Mouse (Mus musculus) ES-E14 (cell line): ENCODE results near the gene Gpr89. TPM values are rescaled to one million over a fixed set of nuclear protein-coding genes. Genes with fewer than 3 reads are reported as not detected.
A peak's percentile ranks its signal among the peaks of the same experiment; 100 is the strongest.

Experiments
- DNase-seq: peaks from one replicate; pipeline ENCODE4 v3.0.0-alpha.2; 2013; ENCODE audit warnings: low read depth, low spot score
- H3K27ac ChIP-seq: 2 replicates; pipeline ENCODE4 v1.5.1; 2012; ENCODE audit warnings: low read depth, mild to moderate bottlenecking, low read length, moderate library complexity, mixed read lengths; ENCODE audit not compliant: poor library complexity, insufficient read depth, severe bottlenecking
- H3K36me3 ChIP-seq: 2 replicates; pipeline ENCODE4 v1.6.1; 2012; ENCODE audit warnings: mild to moderate bottlenecking, low read length, moderate library complexity, mixed read lengths; ENCODE audit not compliant: control insufficient read depth, poor library complexity, insufficient read depth, severe bottlenecking
- H3K4me1 ChIP-seq, 2 experiments: fragments of 150-350 bp in 1 of 2; sonication (generic) in 1 of 2; 2 replicates each; pipeline ENCODE4 v1.6.1; 2012; ENCODE audit warnings: low read length in 2 of 2, mild to moderate bottlenecking in 1 of 2, mixed read lengths in 1 of 2; ENCODE audit not compliant: control insufficient read depth in 2 of 2, insufficient read depth in 2 of 2, poor library complexity in 1 of 2
- H3K4me3 ChIP-seq, 2 experiments: fragments of 150-350 bp in 1 of 2; sonication (generic) in 1 of 2; 2 replicates each; pipeline ENCODE4 v1.5.1; 2012; ENCODE audit warnings: low read length in 2 of 2, low read depth in 1 of 2, mild to moderate bottlenecking in 1 of 2, mixed read lengths in 1 of 2; ENCODE audit not compliant: insufficient read depth in 1 of 2, poor library complexity in 1 of 2, severe bottlenecking in 1 of 2
- H3K9ac ChIP-seq: 2 replicates; pipeline ENCODE4 v1.6.1; 2012; ENCODE audit warnings: low read depth, mild to moderate bottlenecking, low read length, mixed read lengths; ENCODE audit not compliant: poor library complexity, insufficient read depth, severe bottlenecking
- H3K9me3 ChIP-seq: fragments of 150-350 bp; sonication (generic); 2 replicates; pipeline ENCODE4 v1.6.1; 2012; ENCODE audit warnings: low read depth, mild to moderate bottlenecking, low read length; ENCODE audit not compliant: control insufficient read depth, insufficient read depth
- CHD2 ChIP-seq: IDR thresholded peaks from 2 replicates; pipeline ENCODE4 v1.6.1; 2014; ENCODE audit warnings: mild to moderate bottlenecking, low read depth, low read length, inconsistent platforms
- HCFC1 ChIP-seq: IDR thresholded peaks from 2 replicates; pipeline ENCODE4 v1.6.1; 2012; ENCODE audit warnings: low read length, inconsistent platforms, borderline replicate concordance; ENCODE audit not compliant: insufficient read depth
- MAFK ChIP-seq: IDR thresholded peaks from 2 replicates; pipeline ENCODE4 v1.6.1; 2014; ENCODE audit warnings: mild to moderate bottlenecking, low read depth, low read length, inconsistent platforms; ENCODE audit not compliant: insufficient read depth
- ZC3H11A ChIP-seq: IDR thresholded peaks from 2 replicates; pipeline ENCODE4 v1.6.1; 2012; ENCODE audit warnings: low read depth, mild to moderate bottlenecking, inconsistent platforms, low read length, borderline replicate concordance
- ZNF384 ChIP-seq: IDR thresholded peaks from 2 replicates; pipeline ENCODE4 v1.6.1; 2012; ENCODE audit warnings: low read depth, low read length, inconsistent platforms
- in situ Hi-C, 2 experiments: fragments of 600-800 bp; cut with MboI; formaldehyde crosslinking; loops; one replicate each; pipeline ENCODE4 v1.15.1; 2025; ENCODE audit warnings: low sequenced_read_pairs in 2 of 2, inconsistent platforms in 1 of 2; ENCODE audit not compliant: unreplicated experiment in 2 of 2
- total RNA-seq: library from RNA; depleted of rRNA; stranded (reverse); fragments of 300-350 nt; gene quantifications from 2 replicates; pipeline ENCODE4 v1.2.3, GENCODE M21; 2012; rRNA removed

Gpr89 gene
- total RNA-seq: 40.5 and 42.3 TPM in 2 replicates

DNA sequence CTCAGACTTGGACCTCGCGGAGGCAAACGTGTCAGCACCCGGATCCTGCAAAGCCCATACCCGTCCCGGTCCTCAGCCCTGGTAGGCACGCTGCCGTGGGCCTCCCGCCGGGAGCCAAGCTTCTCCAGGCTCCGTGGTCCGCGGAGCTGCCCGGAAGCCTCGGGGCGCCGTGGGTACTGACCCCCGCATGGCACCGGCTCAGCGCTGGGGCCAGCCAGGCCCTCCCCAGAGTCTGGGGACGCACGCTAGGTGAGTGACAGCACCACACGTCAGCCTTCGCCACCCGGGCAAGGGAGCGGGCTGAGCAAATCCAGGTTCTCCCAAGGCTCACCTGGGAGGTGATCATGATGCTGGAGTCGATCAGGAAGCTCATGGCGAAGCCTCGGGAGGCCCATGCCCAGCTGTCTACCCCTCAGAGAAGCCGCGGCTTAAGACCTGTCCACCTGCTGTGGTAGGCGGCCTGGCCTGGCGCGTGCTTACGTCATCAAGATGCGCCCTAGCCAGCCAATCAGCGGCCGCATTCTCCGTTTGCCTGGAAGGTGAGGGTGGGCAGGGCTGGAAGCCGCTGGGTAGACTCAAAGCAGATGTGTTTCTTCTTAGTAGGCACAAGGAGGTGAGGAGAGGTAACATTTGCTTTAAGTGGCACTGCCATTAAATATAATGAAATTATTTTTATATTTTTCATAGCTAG, at the start of gene Gpr89:
Gene Gpr89 (minus strand): TSS at position 496 of the 691 bp plus-strand sequence.
- Histone ChIP-seq H3K9me3 (no peaks in the 10 kb centered on the region), H3K4me1 (no peaks in the 10 kb centered on the region), H3K27ac (no peak within 1 kb of the TSS; the same call in 1 of the 2 replicates), H3K4me3 (peak within 1 kb of the TSS; percentile 89 to 98), H3K9ac (peak within 1 kb of the TSS; percentile 90), H3K36me3 (no peaks in the 10 kb centered on the region)
- in situ Hi-C loops: no loop called here
- 0 out of 2 replicates have a peak, but pooled peaks have one; percentile 9 for TF ChIP-seq MAFK
- TF ChIP-seq CHD2: 0 out of 2 replicates have a peak, but pooled peaks have one; percentile 23
- TF ChIP-seq HCFC1: peak; percentile 65; the same call in 1 of the 2 replicates
- 0 out of 2 replicates have a peak, but pooled peaks have one; percentile 7 for TF ChIP-seq ZC3H11A
- no peak for TF ChIP-seq ZNF384
- peak; percentile 85 for DNase-seq

DNA sequence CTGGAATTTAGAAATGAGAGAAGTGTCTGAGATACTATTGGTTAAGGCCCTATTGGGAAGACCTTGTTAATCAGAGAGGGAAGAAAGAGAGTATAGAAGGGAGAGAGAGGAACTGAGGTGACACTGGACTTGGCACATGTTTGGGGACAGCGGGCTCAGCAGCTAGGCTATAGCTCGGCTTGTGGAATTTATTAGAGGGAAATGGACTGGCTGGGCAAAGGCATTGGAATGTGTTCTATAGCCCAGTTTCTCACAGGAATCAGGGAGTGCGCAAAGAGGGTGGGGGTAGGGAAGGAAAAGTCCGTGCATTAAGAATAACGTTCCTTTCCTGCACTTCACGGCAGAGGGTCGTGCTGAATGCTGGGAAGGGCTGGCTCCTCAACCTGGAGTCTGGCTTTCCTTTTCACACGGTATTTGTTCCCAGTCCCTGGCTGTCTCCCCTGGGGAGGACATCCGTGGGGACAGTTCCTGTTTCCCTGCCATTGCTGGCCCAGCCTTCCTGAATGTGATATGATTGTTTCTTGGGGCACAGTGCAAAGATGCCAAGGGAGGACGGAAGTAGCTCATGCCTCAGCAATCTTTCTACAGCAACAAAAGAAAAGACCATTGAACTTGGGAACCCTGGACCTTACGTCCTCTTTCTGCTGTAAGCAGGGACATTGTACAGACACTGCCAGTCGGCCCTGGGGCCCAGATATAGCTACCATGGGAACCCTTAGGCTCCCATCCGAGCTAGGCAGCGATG, 48.5 kb upstream of the Gpr89 start:
- no peak overlapping the region for H3K4me3 ChIP-seq
- in situ Hi-C loops: no loop called here
- TF ChIP-seq ZNF384 (no peak), CHD2 (no peak), HCFC1 (no peak), ZC3H11A (no peak), MAFK (no peak)
- H3K4me1 ChIP-seq: no peaks in the 10 kb centered on the region
- H3K36me3 ChIP-seq: no peaks in the 10 kb centered on the region
- no peak overlapping the region for H3K27ac ChIP-seq
- DNase-seq: no peak
- H3K9me3 ChIP-seq: no peaks in the 10 kb centered on the region
- no peak overlapping the region for H3K9ac ChIP-seq

GRCm38 (mm10) chr3:96942706-96943105, 37.6 kb upstream of the Gpr89 start:
- no peak overlapping the region for H3K9ac ChIP-seq
- no peak for DNase-seq
- no peaks in the 10 kb centered on the region for H3K9me3 ChIP-seq
- no peaks in the 10 kb centered on the region for H3K36me3 ChIP-seq
- no peak overlapping the region for H3K4me3 ChIP-seq
- H3K4me1 ChIP-seq: no peaks in the 10 kb centered on the region
- H3K27ac ChIP-seq: no peak overlapping the region
- in situ Hi-C loops: loop anchor here in 1 of 2 experiments (25.0 kb wide), 2 partner anchors 245 to 395 kb away; no protein-coding TSS in a partner anchor
- TF ChIP-seq ZC3H11A (no peak), HCFC1 (no peak), ZNF384 (no peak), CHD2 (no peak), MAFK (no peak)

GRCm38 (mm10) chr3:96938738-96939137, 33.6 kb upstream of the Gpr89 start:
- H3K27ac ChIP-seq: no peak overlapping the region
- DNase-seq: peak; percentile 80
- TF ChIP-seq MAFK: no peak
- TF ChIP-seq CHD2: no peak
- peak; percentile 96 for TF ChIP-seq ZC3H11A
- TF ChIP-seq HCFC1: no peak
- no peak for TF ChIP-seq ZNF384

More at GRCm38 (mm10) chr3:96938738-96939137, 33.6 kb upstream of the Gpr89 start:
- in situ Hi-C loops: loop anchor here (5.0 to 25.0 kb wide), 4 partner anchors 246 to 399 kb away; no protein-coding TSS in a partner anchor
- no peaks in the 10 kb centered on the region for H3K4me1 ChIP-seq
- H3K4me3 ChIP-seq: no peak overlapping the region
- no peak overlapping the region for H3K9ac ChIP-seq
- H3K36me3 ChIP-seq: no peaks in the 10 kb centered on the region
- H3K9me3 ChIP-seq: no peaks in the 10 kb centered on the region
